Mouse (Mus musculus) CD4-positive, CD25-positive, alpha-beta regulatory T cell, adult 2 months (primary cell): ENCODE measurements around the gene Tescl.

ENCODE experiments used
- DNase-seq: peaks from one replicate; pipeline ENCODE4 v3.0.0-alpha.2; 2012; ENCODE audit warnings: low read depth, low spot score

Tescl gene

DNA sequence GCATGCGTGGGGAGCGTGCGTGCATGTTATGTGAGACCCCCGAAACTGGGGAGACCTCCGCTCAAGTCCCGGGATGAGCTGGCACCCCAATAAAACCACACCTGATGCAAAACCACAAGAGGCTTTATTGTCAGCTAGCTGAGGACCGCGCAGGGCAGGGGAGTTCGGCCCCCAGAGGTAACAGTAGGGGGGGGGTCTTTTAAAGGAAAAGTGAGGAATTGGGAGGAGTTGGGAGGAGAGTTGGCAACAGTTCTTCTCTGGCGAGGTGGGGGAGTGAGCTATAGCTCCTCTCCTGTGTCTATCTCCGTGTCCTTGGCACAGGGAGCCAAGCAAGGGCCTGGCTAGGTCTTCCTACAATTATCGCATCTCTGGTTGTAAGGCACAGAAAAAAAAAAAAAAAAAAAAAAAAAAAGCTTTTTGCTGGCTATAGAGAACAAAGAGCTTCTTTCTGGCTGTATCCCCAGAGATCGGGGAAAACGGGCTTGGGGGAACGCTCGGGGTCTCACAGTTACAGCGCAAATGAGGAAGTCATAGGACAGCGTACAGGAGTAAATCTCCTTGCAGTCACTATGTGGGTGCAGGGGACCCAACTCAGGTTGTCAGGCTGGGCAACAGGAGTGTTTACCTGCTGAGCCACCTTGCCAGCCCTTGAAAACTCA lies 33.8 kb downstream of the Tescl start:
- DNase-seq = no peak

- DNase-seq = peak; percentile 87
Observed at GRCm38 (mm10) chr7:24298973-24299708, 34.6 kb downstream of the Tescl start.

- no peak for DNase-seq
Observed at GRCm38 (mm10) chr7:24298635-24298972, 35.1 kb downstream of the Tescl start.

DNA sequence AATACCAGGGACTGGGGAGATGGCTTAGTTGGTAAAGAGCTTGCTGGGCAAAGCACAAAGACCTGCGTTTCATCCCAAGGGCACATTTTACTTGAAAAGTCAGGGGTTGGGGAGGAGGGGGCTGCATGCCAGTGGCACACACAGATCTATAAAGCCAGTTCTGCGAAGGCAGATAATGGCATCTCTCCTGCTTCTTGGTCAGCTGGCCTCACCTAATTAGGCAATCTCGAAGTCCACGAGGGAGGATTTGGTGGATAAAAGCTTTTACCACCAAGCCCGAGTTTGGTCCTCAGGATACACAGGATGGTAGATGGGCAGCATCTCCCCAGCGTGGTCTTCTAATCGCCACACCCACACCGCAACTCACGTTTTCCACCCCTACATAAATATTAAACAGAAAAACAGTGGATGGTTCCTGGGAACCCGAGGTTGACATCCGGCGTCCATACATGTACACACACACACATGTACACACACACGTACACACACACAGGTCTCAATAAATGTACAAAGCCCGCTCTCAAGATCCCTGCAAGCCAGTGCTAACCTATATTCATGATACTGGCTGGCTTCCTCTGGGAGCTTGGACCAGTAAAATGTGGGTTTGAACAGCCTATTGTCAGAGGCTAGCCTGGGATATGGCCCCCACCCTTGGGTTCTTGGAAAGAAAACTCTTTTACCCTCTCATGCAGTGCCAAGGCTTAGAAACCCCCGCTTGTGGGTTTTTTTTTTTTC lies 36.2 kb downstream of the Tescl start:
- DNase-seq = no peak

DNA sequence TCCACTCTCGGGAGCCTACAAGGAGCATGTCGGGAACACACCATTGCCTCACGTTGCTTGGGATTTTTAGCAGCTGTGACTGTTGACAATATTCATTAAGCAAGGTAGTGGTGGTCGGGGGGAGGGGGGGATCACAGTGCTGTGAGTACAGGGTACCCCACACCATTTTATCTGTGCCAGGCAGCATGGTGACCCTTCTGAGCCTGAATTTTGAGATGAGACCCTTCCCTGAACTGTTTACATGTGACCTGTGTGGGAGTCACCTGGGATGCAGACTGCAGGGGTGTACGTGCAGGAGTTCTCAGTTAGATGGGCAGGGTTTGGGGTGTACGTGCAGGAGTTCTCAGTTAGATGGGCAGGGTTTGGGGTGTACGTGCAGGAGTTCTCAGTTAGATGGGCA lies 37.4 kb downstream of the Tescl start:
- DNase-seq = no peak

DNA sequence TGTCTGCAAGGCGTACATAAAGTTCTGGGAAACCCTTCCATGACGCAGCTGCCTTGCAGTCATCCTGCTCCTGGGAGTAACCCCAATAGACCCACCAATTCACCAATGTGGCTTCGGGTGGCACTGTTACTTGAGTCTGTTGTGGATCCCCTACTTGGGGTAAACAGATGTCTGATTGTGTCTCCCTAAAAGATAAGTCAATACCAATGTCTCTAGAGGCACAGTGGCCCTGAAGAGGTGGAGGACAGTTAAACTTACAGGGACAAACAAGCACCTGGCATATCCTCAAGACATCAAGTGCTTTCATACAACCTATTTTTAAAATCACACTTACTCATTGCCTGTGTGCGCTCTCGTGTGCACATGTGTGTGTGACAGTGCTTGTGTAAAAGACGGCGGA lies 38.4 kb downstream of the Tescl start:
- no peak for DNase-seq

- DNase-seq = no peak
Observed at GRCm38 (mm10) chr7:24294763-24295162, 39.0 kb downstream of the Tescl start.

DNA sequence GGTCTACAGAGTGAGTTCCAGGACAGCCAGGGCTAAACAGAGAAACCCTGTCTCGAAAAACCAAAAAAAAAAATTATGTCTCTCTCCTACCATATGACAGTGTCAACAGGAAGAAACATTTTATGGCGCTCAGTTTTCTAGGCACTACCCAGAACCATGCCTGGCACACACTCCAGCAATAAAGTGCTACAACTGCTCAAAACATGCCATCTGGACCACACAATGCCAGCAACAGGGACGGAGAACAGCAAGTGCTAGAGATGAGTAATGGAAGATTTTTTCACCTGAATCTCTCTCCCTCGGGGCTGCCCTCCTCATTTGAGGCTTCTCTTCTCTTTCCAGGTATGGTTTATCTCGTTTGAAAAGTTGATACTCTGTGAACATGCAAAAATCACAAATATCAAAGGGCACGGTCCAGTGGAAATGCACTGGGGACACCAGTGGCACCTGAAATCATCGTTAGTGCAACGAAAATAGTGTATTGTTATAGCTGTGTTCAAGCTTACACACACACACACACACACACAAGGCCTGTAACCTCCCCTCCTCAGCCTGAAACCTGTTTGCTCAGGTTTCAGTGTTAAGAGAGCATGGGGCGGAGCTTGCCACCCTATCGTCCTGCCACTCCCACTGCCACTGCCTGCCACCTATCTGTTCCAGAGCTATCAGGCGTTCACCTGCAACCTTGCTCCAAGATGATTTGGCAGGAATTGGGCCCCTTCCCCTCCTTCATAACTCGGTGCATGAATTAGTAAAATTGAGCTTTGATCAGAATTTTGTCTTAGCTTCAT lies 40.5 kb downstream of the Tescl start:
- DNase-seq = no peak

DNA sequence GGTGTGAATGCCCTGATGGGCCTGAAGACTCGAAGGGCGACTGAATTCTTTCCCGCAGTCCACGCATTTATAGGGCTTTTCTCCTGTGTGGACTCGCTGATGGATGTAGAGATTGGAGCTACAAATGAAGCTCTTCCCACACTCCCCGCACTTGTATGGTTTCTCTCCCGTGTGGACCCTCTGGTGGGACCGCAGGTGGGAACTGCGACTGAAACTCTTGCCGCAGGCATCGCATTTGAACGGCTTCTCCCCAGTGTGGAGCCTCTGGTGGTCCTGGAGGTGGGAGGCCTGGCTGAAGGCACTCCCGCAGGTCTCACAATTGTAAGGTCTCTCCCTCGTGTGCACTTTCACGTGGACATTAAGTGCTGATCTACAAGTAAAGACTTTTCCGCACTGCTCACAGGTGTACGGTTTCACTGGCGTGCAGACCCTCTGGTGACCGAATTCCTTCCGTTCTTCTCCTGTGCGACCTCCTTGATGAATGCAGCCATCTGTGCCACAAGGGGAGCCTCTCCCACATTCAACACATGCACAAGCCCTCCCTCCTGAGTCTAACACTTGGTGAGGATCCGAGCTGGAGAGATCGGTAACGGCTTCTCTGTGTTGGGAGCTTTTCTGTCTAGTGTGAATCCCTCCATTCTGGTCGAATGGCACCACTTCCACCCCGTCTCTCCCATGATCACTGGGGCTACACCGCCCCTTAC lies 42.2 kb downstream of the Tescl start:
- DNase-seq = no peak

DNA sequence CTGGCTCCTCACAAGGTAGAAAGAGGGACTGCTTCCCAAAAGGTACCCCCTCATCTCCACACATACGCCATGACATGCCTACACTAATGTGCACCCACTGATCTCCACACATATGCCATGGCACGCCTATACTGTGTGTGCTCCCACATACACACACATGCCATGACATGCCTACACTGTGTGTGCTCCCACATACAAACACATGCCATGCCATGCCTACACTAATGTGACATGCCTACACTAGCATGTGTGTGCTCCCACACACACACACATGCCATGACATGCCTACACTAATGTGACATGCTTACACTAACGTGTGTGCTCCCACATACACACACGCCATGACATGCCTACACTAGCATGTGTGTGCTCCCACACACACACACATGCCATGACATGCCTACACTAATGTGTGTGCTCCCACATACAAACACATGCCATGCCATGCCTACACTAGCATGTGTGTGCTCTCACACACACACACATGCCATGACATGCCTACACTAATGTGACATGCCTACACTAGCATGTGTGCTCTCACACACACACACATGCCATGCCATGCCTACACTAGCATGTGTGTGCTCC lies 43.5 kb downstream of the Tescl start:
- DNase-seq = no peak

DNA sequence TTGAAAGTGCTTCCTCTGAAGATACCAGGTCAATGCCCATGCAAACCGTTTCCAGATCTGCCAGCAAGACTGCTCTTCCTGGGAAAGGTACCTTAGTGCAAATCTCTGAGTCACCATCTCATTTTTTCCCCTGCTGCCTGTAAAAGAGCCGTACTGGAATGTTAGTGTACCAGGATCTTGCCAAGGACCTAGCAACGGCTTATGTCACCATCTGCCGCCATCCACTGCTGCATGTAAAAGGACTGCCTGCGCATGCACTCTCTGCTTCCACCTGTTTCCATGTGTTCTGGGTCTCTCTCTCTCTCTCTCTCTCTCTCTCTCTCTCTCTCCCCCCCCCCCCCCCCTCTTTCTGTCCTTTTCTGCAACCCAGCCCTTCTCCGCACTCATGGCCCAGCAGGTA lies 45.2 kb downstream of the Tescl start:
- DNase-seq = no peak

- no peak for DNase-seq
Observed at GRCm38 (mm10) chr7:24287670-24288069, 46.1 kb downstream of the Tescl start.

GRCm38 (mm10) chr7:24286916-24287315 lies 46.8 kb downstream of the Tescl start:
- DNase-seq = no peak

GRCm38 (mm10) chr7:24286090-24286489 lies 47.6 kb downstream of the Tescl start:
- DNase-seq = peak; percentile 12
